Mouse (Mus musculus): ENCODE measurements around the gene Ugt1a9. TPM values are rescaled to one million over a fixed set of nuclear protein-coding genes. Genes with fewer than 3 reads are reported as not detected.

Ugt1a9 gene
- polyA plus RNA-seq, 1 experiment from 2014 or later = not detected

DNA sequence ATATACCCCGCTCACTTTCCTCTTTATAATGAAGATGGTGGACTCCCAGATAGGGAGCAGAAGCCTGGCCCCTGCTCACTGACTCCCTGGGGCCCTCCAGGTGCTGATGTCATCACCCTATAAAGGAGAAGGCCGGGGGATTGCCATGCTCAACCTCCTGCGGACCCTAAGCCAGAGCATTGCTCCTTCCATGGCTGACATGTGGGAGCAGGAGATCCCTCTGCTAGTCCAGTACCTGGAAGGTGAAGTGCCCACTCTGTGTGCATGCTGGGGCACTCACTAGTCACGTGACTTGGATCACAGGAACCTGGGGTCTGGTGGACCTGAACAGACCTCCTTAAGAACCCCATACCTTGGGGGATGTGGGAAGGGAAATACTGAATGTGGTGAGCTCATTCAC, 170.0 kb downstream of the Ugt1a9 start:
- no peak overlapping the region for H3K9ac ChIP-seq (ENCODE audit: low read length)
- H3K27ac ChIP-seq (replicated peaks; ENCODE audit: low read depth, low read length) = no peak overlapping the region
- H3K4me2 ChIP-seq (ENCODE audit: low read depth, severe bottlenecking) = no peak overlapping the region
- no peaks in the 10 kb centered on the region for H3K4me1 ChIP-seq (ENCODE audit: control insufficient read depth, insufficient read depth, low read length)
- no peak overlapping the region for H3K4me3 ChIP-seq (ENCODE audit: low read depth, low read length)
- no peaks in the 10 kb centered on the region for H3K36me3 ChIP-seq (ENCODE audit: control insufficient read depth, insufficient read depth, low read length)
- peaks cover 92% of the 10 kb centered on the region for H3K9me3 ChIP-seq (ENCODE audit: control insufficient read depth, low read length)
- ATAC-seq (ENCODE audit: insufficient number of reproducible peaks, low FRiP score, low TSS enrichment, low read depth) = no peak
- H3K27me3 ChIP-seq (ENCODE audit: control insufficient read depth, insufficient read depth, low read length) = no peaks in the 10 kb centered on the region
- WGBS = 75% methylated on average over 4 of the region's 4 CpGs
- no peak for DNase-seq (ENCODE audit: low spot score)

- WGBS = 67% methylated on average over 5 of the region's 5 CpGs
- Histone ChIP-seq H3K9ac (ENCODE audit: low read length) (no peak overlapping the region), H3K9me3 (ENCODE audit: control insufficient read depth, low read length) (peaks cover 95% of the 10 kb centered on the region), H3K27ac (replicated peaks; ENCODE audit: low read depth, low read length) (no peak overlapping the region), H3K27me3 (ENCODE audit: control insufficient read depth, insufficient read depth, low read length) (no peaks in the 10 kb centered on the region), H3K4me2 (ENCODE audit: low read depth, severe bottlenecking) (no peak overlapping the region), H3K4me1 (ENCODE audit: control insufficient read depth, insufficient read depth, low read length) (no peaks in the 10 kb centered on the region), H3K4me3 (ENCODE audit: low read depth, low read length) (no peak overlapping the region), H3K36me3 (ENCODE audit: control insufficient read depth, insufficient read depth, low read length) (no peaks in the 10 kb centered on the region)
- ATAC-seq (ENCODE audit: insufficient number of reproducible peaks, low FRiP score, low TSS enrichment, low read depth) = no peak
- no peak for DNase-seq (ENCODE audit: low spot score)
Measured at GRCm38 (mm10) chr1:88243861-88244260, 173.3 kb downstream of the Ugt1a9 start.

DNA sequence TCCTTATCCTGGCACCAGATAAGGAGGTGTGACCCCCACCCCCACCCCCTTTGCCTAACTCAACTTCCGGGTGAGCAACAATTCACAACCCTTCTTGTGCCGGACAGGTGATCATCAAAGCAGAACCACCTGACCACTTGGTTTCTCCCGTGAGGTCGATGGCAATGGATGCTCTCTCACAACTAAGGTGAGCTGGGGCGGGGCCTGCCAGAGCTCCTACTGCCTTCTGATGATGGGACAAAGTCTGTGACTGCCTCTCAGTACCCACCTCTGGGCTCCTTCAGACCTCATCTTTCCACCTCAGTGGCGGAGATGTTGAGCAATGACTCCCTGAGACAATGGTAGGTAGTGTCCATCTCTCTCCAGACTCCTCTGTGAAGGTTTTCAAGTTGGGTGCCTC, 175.3 kb downstream of the Ugt1a9 start:
- 78% methylated on average over 6 of the region's 6 CpGs for WGBS
- ATAC-seq (ENCODE audit: insufficient number of reproducible peaks, low FRiP score, low TSS enrichment, low read depth) = no peak

DNA sequence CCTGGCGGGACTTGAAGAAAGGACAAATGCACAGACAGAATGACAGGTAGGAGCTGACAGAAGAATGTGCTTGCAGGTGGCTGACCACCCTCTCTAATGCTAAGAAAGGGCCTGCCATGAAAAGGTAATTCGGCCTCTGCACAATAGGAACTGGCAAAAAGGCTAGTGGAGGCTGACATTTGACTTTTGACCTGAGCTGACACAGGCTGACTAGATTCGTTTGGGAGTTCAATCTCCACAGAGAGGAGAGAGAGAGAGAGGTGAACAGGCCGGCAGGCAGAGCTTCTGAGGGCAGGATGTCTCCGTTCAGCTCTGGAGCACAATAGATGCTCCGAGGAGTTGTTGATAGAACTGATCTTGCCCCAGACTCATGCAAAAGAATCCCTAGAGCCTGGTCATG, 175.8 kb downstream of the Ugt1a9 start:
- ATAC-seq (ENCODE audit: insufficient number of reproducible peaks, low FRiP score, low TSS enrichment, low read depth) (no peak), DNase-seq (ENCODE audit: low spot score) (no peak)
- Histone ChIP-seq H3K4me1 (ENCODE audit: control insufficient read depth, insufficient read depth, low read length) (no peaks in the 10 kb centered on the region), H3K27ac (replicated peaks; ENCODE audit: low read depth, low read length) (no peak overlapping the region), H3K9me3 (ENCODE audit: control insufficient read depth, low read length) (peaks cover 95% of the 10 kb centered on the region), H3K9ac (ENCODE audit: low read length) (no peak overlapping the region), H3K4me3 (ENCODE audit: low read depth, low read length) (no peak overlapping the region), H3K36me3 (ENCODE audit: control insufficient read depth, insufficient read depth, low read length) (no peaks in the 10 kb centered on the region), H3K27me3 (ENCODE audit: control insufficient read depth, insufficient read depth, low read length) (no peaks in the 10 kb centered on the region), H3K4me2 (ENCODE audit: low read depth, severe bottlenecking) (no peak overlapping the region)
- 52% methylated on average over 6 of the region's 6 CpGs for whole genome bisulfite sequencing

More for the DNA sequence above, 175.3 kb downstream of the Ugt1a9 start:
- Histone ChIP-seq H3K4me2 (ENCODE audit: low read depth, severe bottlenecking) (no peak overlapping the region), H3K9ac (ENCODE audit: low read length) (no peak overlapping the region), H3K4me1 (ENCODE audit: control insufficient read depth, insufficient read depth, low read length) (no peaks in the 10 kb centered on the region), H3K27me3 (ENCODE audit: control insufficient read depth, insufficient read depth, low read length) (no peaks in the 10 kb centered on the region), H3K36me3 (ENCODE audit: control insufficient read depth, insufficient read depth, low read length) (no peaks in the 10 kb centered on the region), H3K27ac (replicated peaks; ENCODE audit: low read depth, low read length) (no peak overlapping the region), H3K4me3 (ENCODE audit: low read depth, low read length) (no peak overlapping the region), H3K9me3 (ENCODE audit: control insufficient read depth, low read length) (peaks cover 95% of the 10 kb centered on the region)
- no peak for DNase-seq (ENCODE audit: low spot score)

DNA sequence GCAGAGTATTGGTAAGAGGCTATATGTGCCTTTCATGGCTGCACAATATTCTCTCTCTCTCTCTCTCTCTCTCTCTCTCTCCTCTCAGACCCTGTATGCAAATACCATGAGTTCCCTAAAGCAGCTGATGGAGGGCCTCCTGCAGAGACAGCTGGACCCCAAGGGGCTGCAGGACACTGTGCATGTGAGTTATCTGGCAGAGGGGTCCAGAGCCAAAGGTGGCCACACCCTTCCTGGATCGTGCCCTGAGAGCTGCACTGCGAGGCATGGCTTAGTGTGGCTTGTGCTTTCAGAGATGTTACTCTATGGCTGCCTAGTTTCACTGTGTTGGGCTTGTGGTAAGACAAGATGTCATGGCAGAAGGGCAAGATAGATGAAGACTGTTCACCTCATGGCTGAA, 177.1 kb downstream of the Ugt1a9 start:
- no peak for ATAC-seq (ENCODE audit: insufficient number of reproducible peaks, low FRiP score, low TSS enrichment, low read depth)
- H3K9me3 ChIP-seq (ENCODE audit: control insufficient read depth, low read length) = peaks cover 95% of the 10 kb centered on the region
- no peak for DNase-seq (ENCODE audit: low spot score)
- no peaks in the 10 kb centered on the region for H3K4me1 ChIP-seq (ENCODE audit: control insufficient read depth, insufficient read depth, low read length)
- H3K27ac ChIP-seq (replicated peaks; ENCODE audit: low read depth, low read length) = no peak overlapping the region
- H3K9ac ChIP-seq (ENCODE audit: low read length) = no peak overlapping the region
- 60% methylated on average over 2 of the region's 2 CpGs for WGBS
- H3K36me3 ChIP-seq (ENCODE audit: control insufficient read depth, insufficient read depth, low read length) = no peaks in the 10 kb centered on the region
- no peak overlapping the region for H3K4me3 ChIP-seq (ENCODE audit: low read depth, low read length)
- H3K4me2 ChIP-seq (ENCODE audit: low read depth, severe bottlenecking) = no peak overlapping the region
- no peaks in the 10 kb centered on the region for H3K27me3 ChIP-seq (ENCODE audit: control insufficient read depth, insufficient read depth, low read length)

GRCm38 (mm10) chr1:88248658-88249057, 178.1 kb downstream of the Ugt1a9 start:
- Histone ChIP-seq H3K4me2 (ENCODE audit: low read depth, severe bottlenecking) (no peak overlapping the region), H3K36me3 (ENCODE audit: control insufficient read depth, insufficient read depth, low read length) (no peaks in the 10 kb centered on the region), H3K27me3 (ENCODE audit: control insufficient read depth, insufficient read depth, low read length) (no peaks in the 10 kb centered on the region), H3K9ac (ENCODE audit: low read length) (no peak overlapping the region), H3K4me3 (ENCODE audit: low read depth, low read length) (no peak overlapping the region), H3K27ac (replicated peaks; ENCODE audit: low read depth, low read length) (no peak overlapping the region), H3K4me1 (ENCODE audit: control insufficient read depth, insufficient read depth, low read length) (no peaks in the 10 kb centered on the region), H3K9me3 (ENCODE audit: control insufficient read depth, low read length) (peaks cover 92% of the 10 kb centered on the region)
- 78% methylated on average over 4 of the region's 4 CpGs for WGBS
- no peak for ATAC-seq (ENCODE audit: insufficient number of reproducible peaks, low FRiP score, low TSS enrichment, low read depth)
- no peak for DNase-seq (ENCODE audit: low spot score)

- Histone ChIP-seq H3K27ac (replicated peaks; ENCODE audit: low read depth, low read length) (no peak overlapping the region), H3K9ac (ENCODE audit: low read length) (no peak overlapping the region), H3K27me3 (ENCODE audit: control insufficient read depth, insufficient read depth, low read length) (no peaks in the 10 kb centered on the region), H3K4me3 (ENCODE audit: low read depth, low read length) (no peak overlapping the region), H3K36me3 (ENCODE audit: control insufficient read depth, insufficient read depth, low read length) (no peaks in the 10 kb centered on the region), H3K9me3 (ENCODE audit: control insufficient read depth, low read length) (peaks cover 92% of the 10 kb centered on the region), H3K4me1 (ENCODE audit: control insufficient read depth, insufficient read depth, low read length) (no peaks in the 10 kb centered on the region), H3K4me2 (ENCODE audit: low read depth, severe bottlenecking) (no peak overlapping the region)
- DNase-seq (ENCODE audit: low spot score) (no peak), ATAC-seq (ENCODE audit: insufficient number of reproducible peaks, low FRiP score, low TSS enrichment, low read depth) (no peak)
- 79% methylated on average over 7 of the region's 7 CpGs for WGBS
Measured at GRCm38 (mm10) chr1:88249596-88249995, 179.0 kb downstream of the Ugt1a9 start.

DNA sequence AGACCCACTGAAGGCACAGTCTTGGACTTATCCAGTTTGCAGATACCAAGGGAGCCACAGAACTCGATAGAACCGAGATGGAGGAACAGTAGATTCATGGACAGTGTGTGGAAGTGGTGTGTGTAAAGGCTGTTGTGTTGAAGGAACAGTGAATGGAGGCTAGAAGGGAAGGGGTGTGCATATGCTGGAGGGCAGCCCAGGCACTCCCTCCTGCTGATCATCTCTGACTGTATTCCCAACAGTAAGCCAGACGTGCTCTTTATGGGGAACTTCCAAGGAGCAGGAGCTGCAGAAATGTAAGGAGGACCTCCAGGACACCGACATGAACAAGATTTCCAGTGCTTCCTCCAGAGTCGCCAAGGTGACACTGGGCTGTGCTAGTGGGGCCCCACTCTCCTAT, 179.4 kb downstream of the Ugt1a9 start:
- no peak overlapping the region for H3K4me3 ChIP-seq (ENCODE audit: low read depth, low read length)

GRCm38 (mm10) chr1:88253106-88253505, 182.5 kb downstream of the Ugt1a9 start:
- Histone ChIP-seq H3K4me2 (ENCODE audit: low read depth, severe bottlenecking) (no peak overlapping the region), H3K27ac (replicated peaks; ENCODE audit: low read depth, low read length) (no peak overlapping the region), H3K4me3 (ENCODE audit: low read depth, low read length) (no peak overlapping the region), H3K9me3 (ENCODE audit: control insufficient read depth, low read length) (peaks cover 90% of the 10 kb centered on the region), H3K9ac (ENCODE audit: low read length) (no peak overlapping the region), H3K27me3 (ENCODE audit: control insufficient read depth, insufficient read depth, low read length) (no peaks in the 10 kb centered on the region), H3K4me1 (ENCODE audit: control insufficient read depth, insufficient read depth, low read length) (no peaks in the 10 kb centered on the region), H3K36me3 (ENCODE audit: control insufficient read depth, insufficient read depth, low read length) (no peaks in the 10 kb centered on the region)
- no peak for ATAC-seq (ENCODE audit: insufficient number of reproducible peaks, low FRiP score, low TSS enrichment, low read depth)
- WGBS = 76% methylated on average over 8 of the region's 8 CpGs
- no peak for DNase-seq (ENCODE audit: low spot score)

More for the DNA sequence above, 179.4 kb downstream of the Ugt1a9 start:
- H3K36me3 ChIP-seq (ENCODE audit: control insufficient read depth, insufficient read depth, low read length) = no peaks in the 10 kb centered on the region
- no peaks in the 10 kb centered on the region for H3K27me3 ChIP-seq (ENCODE audit: control insufficient read depth, insufficient read depth, low read length)
- H3K9ac ChIP-seq (ENCODE audit: low read length) = no peak overlapping the region
- DNase-seq (ENCODE audit: low spot score) (no peak), ATAC-seq (ENCODE audit: insufficient number of reproducible peaks, low FRiP score, low TSS enrichment, low read depth) (no peak)
- whole genome bisulfite sequencing = 81% methylated on average over 5 of the region's 5 CpGs
- no peaks in the 10 kb centered on the region for H3K4me1 ChIP-seq (ENCODE audit: control insufficient read depth, insufficient read depth, low read length)
- H3K9me3 ChIP-seq (ENCODE audit: control insufficient read depth, low read length) = peaks cover 92% of the 10 kb centered on the region
- no peak overlapping the region for H3K27ac ChIP-seq (replicated peaks; ENCODE audit: low read depth, low read length)
- H3K4me2 ChIP-seq (ENCODE audit: low read depth, severe bottlenecking) = no peak overlapping the region

Data from limb, embryonic 11.5 days (tissue).